Mouse (Mus musculus): ENCODE results near the gene Mmachc.

GRCm38 (mm10) chr4:116710154-116710553 lies 1.9 kb upstream of the Mmachc start:
- TF ChIP-seq POLR2A (IDR thresholded peaks at IDR 0.05; ENCODE audit: low read depth, low read length) (no peak), CTCF (conservative IDR thresholded peaks at IDR 0.05; ENCODE audit: insufficient read depth, insufficient read length, low read depth, low read length) (no peak)
